11 mouse cellular contexts compared by ENCODE assay signal in genomic region chr10:6296621-6297020, GRCm38 (mm10).
A peak's percentile ranks its signal among the peaks of the same experiment; 100 is the strongest.
DNase-seq lines count a peak whose midpoint lies in the region; ATAC-seq and TF ChIP-seq lines count a peak whose summit lies in the region.
"Had no signal": no experiment of that assay in that cellular context is flagged by ENCODE, and none has a peak within 500 bp of the region (broad histone marks: within the 10 kb centered on the region; RNA-seq: fewer than 3 reads in every experiment).

No protein-coding gene starts in this region.

- ATAC-seq in forebrain, postnatal 0 days: peak; percentile 91
- no peak for ATAC-seq in neural tube, embryonic 15.5 days (ENCODE audit: low FRiP score)
- ATAC-seq: liver, postnatal 0 days had no signal

- no peaks in the 10 kb centered on the region for H3K36me3 ChIP-seq in forebrain, postnatal 0 days (ENCODE audit: insufficient read depth)
- H3K36me3 ChIP-seq in neural tube, embryonic 15.5 days: no peaks in the 10 kb centered on the region
- no peaks in the 10 kb centered on the region for H3K36me3 ChIP-seq in embryonic facial prominence, embryonic 10.5 days (replicated peaks)
- H3K36me3 ChIP-seq: heart, embryonic 10.5 days had no signal

- TF ChIP-seq CTCF in cerebellum, adult 2 months (IDR thresholded peaks at IDR 0.05; ENCODE audit: borderline replicate concordance, insufficient read depth, low read depth, low read length): no peak
- TF ChIP-seq CTCF in forebrain, postnatal 0 days (IDR thresholded peaks at IDR 0.05; ENCODE audit: low read depth): no peak

- H3K27ac ChIP-seq in cerebellum, adult 2 months (ENCODE audit: insufficient read depth, low read length): no peak overlapping the region
- H3K27ac ChIP-seq in forebrain, postnatal 0 days (ENCODE audit: low read depth, low read length): no peak overlapping the region
- no peak overlapping the region for H3K27ac ChIP-seq in neural tube, embryonic 15.5 days (replicated peaks)
- H3K27ac ChIP-seq in embryonic facial prominence, embryonic 10.5 days (replicated peaks): no peak overlapping the region
- H3K27ac ChIP-seq: heart, embryonic 10.5 days; stomach, postnatal 0 days had no signal

- DNase-seq in cerebellum, adult 2 months: peak; percentile 91 to 94
- peak; percentile 78 for DNase-seq in forebrain, postnatal 0 days
- peak; percentile 16 to 33 for DNase-seq in layer of hippocampus, postnatal 36 days
- peak; percentile 32 for DNase-seq in right cerebral cortex, postnatal 14 days
- no peak for DNase-seq in liver
- no peak for DNase-seq in embryonic facial prominence, embryonic 10.5 days (ENCODE audit: low spot score)
- DNase-seq: liver, postnatal 0 days; retina, postnatal 1 day had no signal

- H3K27me3 ChIP-seq in cerebellum, adult 2 months (ENCODE audit: control insufficient read depth, insufficient read depth, low read length): no peaks in the 10 kb centered on the region
- no peaks in the 10 kb centered on the region for H3K27me3 ChIP-seq in forebrain, postnatal 0 days (ENCODE audit: insufficient read depth, low read length)
- no peaks in the 10 kb centered on the region for H3K27me3 ChIP-seq in neural tube, embryonic 15.5 days (replicated peaks)
- H3K27me3 ChIP-seq in embryonic facial prominence, embryonic 10.5 days (replicated peaks; ENCODE audit: low read depth, poor library complexity, severe bottlenecking): no peaks in the 10 kb centered on the region

- TF ChIP-seq POLR2A in cerebellum, adult 2 months (IDR thresholded peaks at IDR 0.05; ENCODE audit: borderline replicate concordance, insufficient read depth, low read length): no peak

- 9% methylated on average over 4 of the region's 4 CpGs for whole genome bisulfite sequencing in cerebellum, adult 2 months
- WGBS in forebrain, postnatal 0 days: 52% methylated on average over 4 of the region's 4 CpGs
- WGBS in neural tube, embryonic 15.5 days: 92% methylated on average over 4 of the region's 4 CpGs
- 86% methylated on average over 4 of the region's 4 CpGs for WGBS in embryonic facial prominence, embryonic 10.5 days

- H3K9me3 ChIP-seq in forebrain, postnatal 0 days (ENCODE audit: low read length): no peaks in the 10 kb centered on the region
- H3K9me3 ChIP-seq in neural tube, embryonic 15.5 days (replicated peaks): no peaks in the 10 kb centered on the region
- H3K9me3 ChIP-seq in embryonic facial prominence, embryonic 10.5 days: no peaks in the 10 kb centered on the region
- H3K9me3 ChIP-seq: heart, embryonic 10.5 days had no signal

- peaks cover 5% of the 10 kb centered on the region; the same call in 1 of the 2 replicates for H3K4me1 ChIP-seq in cerebellum, adult 2 months (ENCODE audit: control insufficient read depth, insufficient read depth, low read length)
- H3K4me1 ChIP-seq in forebrain, postnatal 0 days (ENCODE audit: insufficient read depth): no peaks in the 10 kb centered on the region
- no peaks in the 10 kb centered on the region for H3K4me1 ChIP-seq in neural tube, embryonic 15.5 days
- H3K4me1 ChIP-seq in embryonic facial prominence, embryonic 10.5 days: no peaks in the 10 kb centered on the region
- H3K4me1 ChIP-seq: heart, embryonic 10.5 days had no signal

- H3K9ac ChIP-seq in forebrain, postnatal 0 days: no peak overlapping the region
- H3K9ac ChIP-seq in neural tube, embryonic 15.5 days (replicated peaks): no peak overlapping the region
- H3K9ac ChIP-seq: liver, postnatal 0 days had no signal

- no peak overlapping the region for H3K4me2 ChIP-seq in forebrain, postnatal 0 days (ENCODE audit: low read depth)
- no peak overlapping the region for H3K4me2 ChIP-seq in neural tube, embryonic 15.5 days

- H3K4me3 ChIP-seq in cerebellum, adult 2 months (replicated peaks; ENCODE audit: insufficient read depth, low read depth, low read length): no peak overlapping the region
- H3K4me3 ChIP-seq in forebrain, postnatal 0 days (ENCODE audit: low read depth, low read length): no peak overlapping the region
- no peak overlapping the region for H3K4me3 ChIP-seq in neural tube, embryonic 15.5 days (replicated peaks)
- H3K4me3 ChIP-seq in embryonic facial prominence, embryonic 10.5 days: no peak overlapping the region
- H3K4me3 ChIP-seq: heart, embryonic 10.5 days had no signal

Comparison
In these comparisons a context has a peak if more than half of its experiments do, and no peak if none do; other contexts are left out.
1. DNase-seq: peak in cerebellum, adult 2 months (2 of 2), forebrain, postnatal 0 days (single experiment), layer of hippocampus, postnatal 36 days (2 of 2) and right cerebral cortex, postnatal 14 days (single experiment); none in liver (single experiment) and embryonic facial prominence, embryonic 10.5 days (single experiment).